Mouse (Mus musculus) adrenal gland, postnatal 25 days (tissue): ENCODE data around the gene Best3. TPM values are rescaled to one million over a fixed set of nuclear protein-coding genes. Genes with fewer than 3 reads are reported as not detected.
A peak's percentile ranks its signal among the peaks of the same experiment; 100 is the strongest.
"Not testable (repeated sequence)": the region's sequence is repeated elsewhere in the genome, so short reads cannot be mapped to it uniquely, and the experiment has no call there.

Source experiments
- DNase-seq: peaks from one replicate; pipeline ENCODE4 v3.0.0; 2021; ENCODE audit warnings: mixed read lengths
- total RNA-seq: library from RNA; stranded (reverse); gene quantifications from 2 replicates; pipeline ENCODE4 v1.2.3, GENCODE M21; 2021

The Best3 gene
- total RNA-seq, 1 experiment from 2014 or later: 0.49 TPM

- peak; percentile 21 for DNase-seq
Observed at GRCm38 (mm10) chr10:116978841-116979240, 7.3 kb upstream of the Best3 start.

DNA sequence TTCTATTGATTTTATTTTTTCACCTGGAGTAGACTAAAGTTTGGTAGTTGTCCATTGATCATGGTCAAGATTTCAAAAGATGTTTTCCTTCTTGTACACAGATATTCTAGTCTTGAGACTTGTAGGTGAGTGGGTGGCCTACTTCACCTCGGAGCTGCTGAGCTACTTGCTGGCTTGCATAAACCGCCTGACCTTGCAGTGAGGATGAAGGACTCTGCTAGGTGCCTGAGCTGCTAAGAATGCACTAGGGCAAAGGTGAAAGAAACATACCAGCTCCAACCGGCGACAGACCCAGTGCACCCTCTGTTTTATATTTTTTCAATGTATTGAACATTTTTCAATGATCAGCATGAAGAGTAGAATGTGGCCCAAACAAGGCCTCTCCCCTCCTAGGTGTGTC lies 5.8 kb upstream of the Best3 start:
- DNase-seq: no peak

GRCm38 (mm10) chr10:116980888-116981287 lies 5.2 kb upstream of the Best3 start:
- DNase-seq: peak; percentile 32

DNA sequence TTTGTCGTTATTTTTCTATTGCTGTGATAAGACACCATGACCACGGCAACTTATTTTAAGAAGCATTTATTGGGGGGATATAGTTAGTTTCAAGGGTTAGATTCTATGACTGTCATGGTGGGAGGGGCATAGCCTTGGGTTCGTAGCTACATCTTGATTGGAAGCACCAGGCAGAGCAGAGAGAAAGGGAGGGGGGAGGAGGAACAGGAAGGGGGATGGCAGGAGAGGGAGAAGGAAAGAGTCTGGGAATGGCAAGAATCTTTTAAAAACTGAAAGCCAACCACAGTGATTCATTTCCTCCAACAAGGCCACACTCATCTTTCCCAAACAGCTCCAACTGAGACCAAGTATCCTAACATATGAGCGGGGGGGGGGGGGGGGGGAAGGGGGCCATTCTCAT lies 3.6 kb upstream of the Best3 start:
- DNase-seq: no peak

GRCm38 (mm10) chr10:116984836-116985235 lies 1.3 kb upstream of the Best3 start:
- DNase-seq: no peak

- no peak for DNase-seq
Observed at GRCm38 (mm10) chr10:116993971-116994370, 7.9 kb downstream of the Best3 start.

DNA sequence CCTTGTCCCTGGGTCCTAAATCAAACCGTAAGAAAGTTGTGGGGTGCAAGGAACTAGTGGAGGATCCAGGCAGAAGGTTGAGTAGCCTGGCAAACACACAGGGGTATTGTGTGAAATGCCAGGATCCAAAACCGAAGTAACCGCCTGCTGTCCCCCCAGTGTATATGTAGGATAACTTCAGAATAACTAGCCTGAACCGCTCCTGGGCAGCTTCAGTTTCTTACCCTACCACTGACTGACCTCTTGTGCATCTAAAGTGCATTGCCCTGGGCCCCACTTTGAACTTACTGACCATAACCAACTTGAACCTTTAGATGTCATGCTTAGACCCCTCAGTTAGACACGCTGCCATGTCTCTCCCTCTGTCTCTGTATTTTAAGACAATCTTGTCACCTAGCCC lies 9.0 kb downstream of the Best3 start:
- no peak for DNase-seq

DNA sequence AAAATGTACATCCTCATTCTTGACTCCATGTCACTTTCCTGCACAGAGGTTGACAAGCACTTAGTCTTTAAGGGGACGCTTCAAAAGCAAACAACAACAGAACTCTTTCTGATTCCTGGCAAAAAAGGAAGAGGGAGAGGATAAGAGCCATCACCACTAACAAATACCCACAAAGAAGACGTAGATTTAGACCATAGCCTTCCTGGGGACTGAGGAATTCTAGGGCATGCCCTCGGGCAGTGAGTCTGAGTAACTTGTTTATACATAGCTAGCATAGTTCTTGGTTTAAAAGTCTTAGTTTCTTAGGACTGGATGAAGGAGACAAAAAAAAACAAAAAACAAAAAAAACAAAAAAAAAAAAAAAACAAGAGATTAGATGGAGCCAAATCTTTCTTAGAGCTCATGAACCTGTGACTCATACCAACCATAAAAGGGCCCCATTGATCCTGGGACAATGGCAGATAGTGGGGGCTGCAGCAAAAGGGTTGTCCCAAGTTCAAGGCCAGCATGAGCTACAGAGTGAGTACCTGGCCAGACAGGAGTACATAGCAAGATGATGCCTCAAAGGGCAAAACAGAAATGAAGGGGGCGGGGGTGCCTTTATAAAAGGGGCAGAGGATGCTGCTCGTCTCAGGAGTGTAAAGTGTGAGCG lies 9.6 kb downstream of the Best3 start:
- no peak for DNase-seq

- peak; percentile 81 for DNase-seq
Observed at GRCm38 (mm10) chr10:116996236-116996600, 10.1 kb downstream of the Best3 start.

DNA sequence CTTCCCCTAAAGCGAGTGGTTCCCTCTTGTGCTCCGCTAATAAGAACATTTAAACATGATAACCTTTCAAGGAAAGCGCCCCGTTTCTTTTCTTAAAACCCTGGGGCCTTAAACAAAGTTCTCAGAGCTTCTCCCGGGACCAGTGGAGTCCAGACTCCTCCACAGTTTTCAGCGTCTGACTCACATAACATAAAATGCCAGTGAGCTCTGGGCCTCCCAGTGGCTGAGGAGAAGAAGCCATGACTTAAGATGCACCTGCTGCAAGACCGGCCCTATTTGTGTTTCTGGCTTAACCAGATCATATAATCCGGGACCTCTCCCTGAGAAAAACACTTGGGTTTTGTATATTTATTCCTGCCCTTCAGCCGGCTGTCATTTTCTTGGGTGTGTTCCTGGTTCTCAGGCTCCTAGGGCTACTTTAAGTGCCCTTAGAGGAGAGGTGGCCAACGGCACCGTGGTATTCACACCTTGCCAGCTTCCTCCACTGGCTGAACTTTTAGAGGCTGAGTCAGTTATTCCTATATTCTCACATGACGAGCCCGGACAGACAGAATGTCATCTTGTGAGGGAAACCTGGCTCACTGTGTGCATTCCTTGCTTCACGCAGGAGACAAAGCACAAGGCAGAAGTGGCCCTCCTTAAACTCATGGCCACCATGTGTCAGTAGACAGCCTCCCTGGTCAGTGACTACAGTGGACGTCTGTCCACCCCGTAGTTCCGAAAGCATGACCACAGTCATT lies 12.8 kb downstream of the Best3 start:
- no peak for DNase-seq

DNA sequence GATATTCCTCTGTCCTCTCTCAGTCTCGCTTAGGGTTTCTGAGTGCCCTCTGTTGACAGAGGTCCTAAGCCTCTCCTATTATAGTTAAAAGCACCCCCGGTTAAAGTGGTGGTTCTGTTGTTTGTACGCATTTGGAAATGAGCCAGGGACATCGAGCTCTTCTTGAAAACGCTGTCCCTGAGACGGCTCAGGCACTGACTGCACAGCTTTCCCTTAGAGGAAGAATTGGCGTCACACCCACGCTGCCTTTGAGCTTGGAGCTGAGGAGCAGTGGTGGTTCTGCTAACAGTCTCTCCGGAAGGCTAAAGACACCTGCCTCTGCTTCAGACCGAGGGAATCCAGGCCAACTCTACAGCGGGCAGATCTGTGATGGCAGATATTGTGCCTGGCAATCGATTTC lies 14.9 kb downstream of the Best3 start:
- DNase-seq: peak; percentile 14

- no peak for DNase-seq
Observed at GRCm38 (mm10) chr10:117004695-117005094, 18.6 kb downstream of the Best3 start.

- no peak for DNase-seq
Observed at GRCm38 (mm10) chr10:117005707-117006464, 19.8 kb downstream of the Best3 start.

DNA sequence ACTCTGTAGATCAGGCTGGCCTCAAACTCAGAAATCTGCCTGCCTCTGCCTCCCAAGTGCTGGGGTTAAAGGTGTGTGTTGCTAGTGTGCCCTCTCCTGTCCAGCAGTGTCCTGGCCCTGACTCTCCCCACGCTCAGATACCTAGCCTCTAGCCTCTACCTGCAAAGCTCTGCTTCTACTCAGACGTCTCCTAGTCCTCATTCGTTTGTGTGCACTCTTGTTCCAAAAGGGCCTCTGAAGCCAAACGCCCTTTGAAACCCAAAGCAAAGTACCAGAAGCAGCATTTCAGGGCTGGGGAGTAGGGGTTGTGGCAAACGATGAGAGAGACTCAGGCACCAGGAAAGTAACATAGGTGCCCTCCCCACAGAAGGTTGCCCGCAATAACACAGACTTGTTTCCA lies 23.6 kb downstream of the Best3 start:
- no peak for DNase-seq

DNA sequence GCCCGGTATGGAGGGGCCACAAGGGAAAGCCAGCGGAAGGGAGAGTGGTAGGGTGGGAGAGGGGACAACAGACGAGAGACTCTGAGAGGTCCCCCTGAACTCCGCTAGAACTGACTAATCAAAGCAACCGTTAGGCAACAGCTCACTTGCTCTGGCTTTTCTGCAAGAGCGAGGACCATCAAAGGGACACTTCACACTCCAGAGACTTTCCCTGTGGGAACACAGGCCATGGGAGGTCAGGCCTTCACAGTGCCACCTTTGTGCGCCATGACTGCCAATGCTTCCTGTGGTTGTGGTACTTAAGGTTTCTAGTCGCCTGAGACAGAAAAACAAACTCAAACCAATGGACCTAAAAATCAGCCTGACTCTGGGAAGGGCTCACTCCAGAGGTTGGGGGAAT lies 24.9 kb downstream of the Best3 start:
- DNase-seq: no peak

GRCm38 (mm10) chr10:117013689-117014390 lies 27.7 kb downstream of the Best3 start:
- no peak for DNase-seq

- DNase-seq: no peak
Observed at GRCm38 (mm10) chr10:117014565-117014964, 28.5 kb downstream of the Best3 start.

DNA sequence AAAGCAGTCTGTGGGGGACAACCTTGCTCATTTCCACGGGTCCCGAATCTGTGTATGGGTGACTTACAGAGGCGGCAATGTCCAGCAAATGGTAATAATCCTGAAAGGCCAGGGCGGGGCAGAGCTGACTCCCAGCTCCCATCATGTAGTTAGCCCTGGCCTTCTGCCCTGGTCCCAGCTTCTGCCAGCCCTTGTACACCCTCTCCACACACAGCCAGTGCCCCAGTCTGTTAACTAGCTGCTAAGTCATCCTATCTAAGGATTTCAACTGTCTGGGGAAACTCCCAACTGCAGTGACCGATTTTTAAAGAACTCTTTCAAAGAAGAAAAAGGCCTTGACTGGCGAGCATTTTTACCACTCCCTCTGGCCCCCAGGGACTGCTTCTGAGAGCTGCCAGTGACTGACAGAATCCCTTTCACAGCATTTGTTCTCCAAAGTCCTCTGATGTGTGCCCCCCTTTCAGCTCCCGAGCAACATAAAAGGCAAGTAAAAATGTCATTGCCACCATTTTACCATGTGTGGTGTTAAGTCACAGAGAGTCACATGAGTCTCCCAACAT lies 32.2 kb downstream of the Best3 start:
- DNase-seq: no peak

DNA sequence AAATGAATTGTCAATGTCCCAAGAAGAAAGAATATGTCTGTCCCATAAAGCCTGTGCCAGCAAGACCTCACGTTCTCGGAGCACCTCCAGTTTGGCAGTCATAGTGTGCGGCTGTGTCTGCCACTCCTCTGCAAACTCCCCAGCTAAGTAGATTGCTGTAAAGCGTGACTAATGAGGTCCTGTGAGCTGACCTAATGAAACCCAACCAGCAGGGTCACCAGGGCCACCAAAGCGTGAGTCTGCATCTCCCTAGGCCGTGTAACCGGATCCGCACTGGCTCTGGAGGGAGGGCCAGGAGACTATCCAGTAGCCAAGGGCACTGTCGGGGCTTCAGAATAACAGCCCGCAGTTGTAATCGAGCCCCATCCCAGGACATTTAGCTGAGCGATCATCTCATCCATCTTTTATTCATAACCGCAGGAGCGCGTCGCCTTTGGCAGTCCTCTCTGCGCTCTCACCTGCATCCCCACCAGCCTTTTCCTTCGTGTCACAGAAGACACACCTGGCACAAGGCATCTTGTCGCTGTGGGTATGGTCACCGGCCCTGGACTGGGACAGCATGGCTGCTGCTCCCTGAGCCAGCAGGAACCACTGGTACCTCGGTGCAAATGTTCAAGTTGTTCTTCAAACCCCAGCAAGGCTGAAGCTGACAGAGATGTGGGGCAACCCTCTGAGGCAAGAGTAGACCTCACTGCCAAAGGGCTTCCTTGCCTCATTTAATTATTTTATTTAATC lies 35.1 kb downstream of the Best3 start:
- no peak for DNase-seq

- DNase-seq: no peak
Observed at GRCm38 (mm10) chr10:117023693-117024092, 37.6 kb downstream of the Best3 start.

- not testable (repeated sequence) for DNase-seq
Observed at GRCm38 (mm10) chr10:117025776-117026175, 39.7 kb downstream of the Best3 start.

- no peak for DNase-seq
Observed at GRCm38 (mm10) chr10:117026176-117026575, 40.1 kb downstream of the Best3 start.
